Mouse (Mus musculus): ENCODE measurements at regions not wholly inside any gene's neighbourhood (a gene's known extent, or its start where the extent isn't known, plus 50 kb on each side); places are given as distances from the start of the nearest gene placed in this dataset.

GRCm38 (mm10) chr13:115427091-115428033 lies 325.6 kb upstream of the Itga1 start:
- no peak for DNase-seq (ENCODE audit: low read depth, low spot score)

GRCm38 (mm10) chr13:115425610-115426562 lies 324.1 kb upstream of the Itga1 start:
- DNase-seq (ENCODE audit: low read depth, low spot score), result no peak

- DNase-seq (ENCODE audit: low read depth, low spot score), result no peak
These were observed 322.0 kb upstream of the Itga1 start for GRCm38 (mm10) chr13:115423761-115424160.

- no peak for DNase-seq (ENCODE audit: low read depth, low spot score)
These were observed 319.7 kb upstream of the Itga1 start for GRCm38 (mm10) chr13:115421483-115421882.

- DNase-seq (ENCODE audit: low read depth, low spot score), result no peak
These were observed 316.1 kb upstream of the Itga1 start for GRCm38 (mm10) chr13:115417829-115418228.

GRCm38 (mm10) chr13:115413721-115414531 lies 312.2 kb upstream of the Itga1 start:
- DNase-seq (ENCODE audit: low read depth, low spot score), result no peak

- no peak for DNase-seq (ENCODE audit: low read depth, low spot score)
These were observed 304.2 kb upstream of the Itga1 start for GRCm38 (mm10) chr13:115405916-115406315.

GRCm38 (mm10) chr13:115400706-115401215 lies 299.0 kb upstream of the Itga1 start:
- no peak for DNase-seq (ENCODE audit: low read depth, low spot score)

GRCm38 (mm10) chr13:115379682-115380081 lies 277.9 kb upstream of the Itga1 start:
- no peak for DNase-seq (ENCODE audit: low read depth, low spot score)

GRCm38 (mm10) chr13:115376180-115376880 lies 274.6 kb upstream of the Itga1 start:
- DNase-seq (ENCODE audit: low read depth, low spot score), result no peak

- DNase-seq (ENCODE audit: low read depth, low spot score), result no peak
These were observed 259.7 kb upstream of the Itga1 start for GRCm38 (mm10) chr13:115361457-115361856.

- DNase-seq (ENCODE audit: low read depth, low spot score), result no peak
These were observed 245.2 kb upstream of the Itga1 start for GRCm38 (mm10) chr13:115347022-115347398.

- no peak for DNase-seq (ENCODE audit: low read depth, low spot score)
These were observed 244.6 kb upstream of the Itga1 start for GRCm38 (mm10) chr13:115346115-115347021.

- no peak for DNase-seq (ENCODE audit: low read depth, low spot score)
These were observed 227.5 kb upstream of the Itga1 start for GRCm38 (mm10) chr13:115329000-115329960.

- no peak for DNase-seq (ENCODE audit: low read depth, low spot score)
These were observed 224.5 kb upstream of the Itga1 start for GRCm38 (mm10) chr13:115326294-115326693.

- DNase-seq (ENCODE audit: low read depth, low spot score), result no peak
These were observed 214.9 kb upstream of the Itga1 start for GRCm38 (mm10) chr13:115316681-115317080.

GRCm38 (mm10) chr13:115308586-115308985 lies 206.8 kb upstream of the Itga1 start:
- DNase-seq (ENCODE audit: low read depth, low spot score), result no peak

GRCm38 (mm10) chr13:115287371-115287770 lies 185.6 kb upstream of the Itga1 start:
- no peak for DNase-seq (ENCODE audit: low read depth, low spot score)
